Mouse (Mus musculus) adrenal gland, postnatal 4 days (tissue): ENCODE measurements around the gene Lmntd1. TPM values are rescaled to one million over a fixed set of nuclear protein-coding genes. Genes with fewer than 3 reads are reported as not detected.

Source experiments
- DNase-seq, 2 experiments: peaks; one replicate each; pipeline ENCODE4 v3.0.0; 2021 to 2022; ENCODE audit warnings: low spot score in 2 of 2, mixed read lengths in 2 of 2
- total RNA-seq, 2 experiments: library from RNA; stranded (reverse); gene quantifications; 2 replicates each; pipeline ENCODE4 v1.2.3; 2021

The Lmntd1 gene
- total RNA-seq, 2 experiments from 2014 or later, result 2.9 to 3.9 TPM

DNA sequence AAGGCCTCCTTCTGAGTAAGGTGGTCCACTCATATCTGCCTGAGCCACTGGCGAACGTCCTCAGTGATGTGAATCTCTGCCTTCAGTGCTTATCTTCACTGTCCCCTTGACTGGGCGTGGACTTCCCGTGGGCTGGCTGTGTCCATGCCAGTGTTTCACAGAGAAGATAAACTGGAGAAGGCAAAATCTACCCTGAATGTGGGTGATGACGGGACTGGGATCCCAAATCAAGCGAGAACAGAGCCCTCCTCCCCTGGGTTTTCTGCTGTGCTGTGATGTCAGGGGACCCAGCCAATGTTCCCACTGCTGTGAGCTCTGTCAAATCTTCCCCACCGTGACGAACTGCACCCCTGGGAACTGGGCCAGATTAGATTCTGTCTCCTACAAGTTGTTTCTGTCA, 46.8 kb downstream of the Lmntd1 start:
- no peak for DNase-seq

DNA sequence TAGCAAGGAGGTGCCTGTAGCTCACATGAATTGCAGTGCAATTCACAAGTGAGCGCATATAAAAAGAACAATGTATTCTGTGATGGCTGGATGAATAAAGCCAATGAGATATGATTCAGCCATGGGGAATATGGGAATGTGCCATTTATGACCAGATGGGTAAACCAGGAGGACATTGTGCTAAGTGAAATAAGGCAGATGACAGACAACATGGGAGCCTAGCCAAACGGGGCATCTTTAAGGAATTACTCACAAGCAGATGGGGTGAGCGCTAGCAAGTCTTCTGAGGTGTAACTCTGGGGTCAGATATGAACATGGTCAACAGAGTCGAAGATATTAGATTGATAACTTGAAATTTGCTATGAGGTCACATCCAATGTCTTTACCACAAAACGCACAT, 48.5 kb downstream of the Lmntd1 start:
- DNase-seq, result no peak

GRCm38 (mm10) chr6:145564671-145565070, 49.4 kb downstream of the Lmntd1 start:
- DNase-seq, result no peak

DNA sequence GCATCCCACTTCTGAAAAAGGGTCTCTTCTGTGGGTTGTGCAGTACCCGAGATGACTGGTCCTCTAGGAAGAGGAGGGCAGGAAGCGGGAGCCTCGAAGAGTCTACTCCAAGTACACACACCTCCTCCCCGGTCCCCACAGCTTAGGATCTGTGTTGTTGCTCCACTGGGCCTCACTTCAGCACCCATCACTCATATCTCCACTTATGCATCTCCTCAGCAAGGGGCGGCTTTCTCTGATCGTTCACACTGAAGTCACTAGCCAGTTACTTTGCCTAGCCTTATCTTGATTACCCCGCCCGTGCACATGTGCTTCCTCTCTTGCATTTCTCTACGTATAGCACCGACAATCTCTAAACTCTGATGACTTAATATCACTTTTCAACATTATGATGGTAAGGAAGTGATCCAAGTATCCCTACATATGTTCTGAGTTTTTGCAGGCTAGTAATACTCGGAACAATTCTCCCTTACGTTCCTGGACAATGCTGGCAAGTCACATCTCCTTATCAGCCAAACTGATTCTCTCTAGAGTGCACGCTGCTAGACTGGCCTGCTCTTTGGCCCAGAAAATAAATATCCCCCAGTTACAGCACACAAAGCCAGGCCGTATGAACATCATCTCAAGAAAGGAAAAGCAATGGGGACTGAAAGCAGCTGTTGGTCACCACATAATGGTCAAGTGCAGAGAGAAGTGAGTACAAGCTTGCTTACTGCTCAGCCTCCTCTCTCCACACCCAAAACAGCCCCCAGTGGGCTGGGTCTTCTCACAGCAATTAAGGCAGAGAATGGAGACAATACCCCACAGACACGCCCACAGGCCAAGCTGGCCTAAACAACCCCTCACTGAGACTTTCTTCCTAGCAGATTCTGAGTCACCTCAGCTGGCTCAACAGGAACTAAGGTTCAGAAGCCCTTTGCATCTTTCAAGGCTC, 56.8 kb downstream of the Lmntd1 start:
- DNase-seq, result no peak

DNA sequence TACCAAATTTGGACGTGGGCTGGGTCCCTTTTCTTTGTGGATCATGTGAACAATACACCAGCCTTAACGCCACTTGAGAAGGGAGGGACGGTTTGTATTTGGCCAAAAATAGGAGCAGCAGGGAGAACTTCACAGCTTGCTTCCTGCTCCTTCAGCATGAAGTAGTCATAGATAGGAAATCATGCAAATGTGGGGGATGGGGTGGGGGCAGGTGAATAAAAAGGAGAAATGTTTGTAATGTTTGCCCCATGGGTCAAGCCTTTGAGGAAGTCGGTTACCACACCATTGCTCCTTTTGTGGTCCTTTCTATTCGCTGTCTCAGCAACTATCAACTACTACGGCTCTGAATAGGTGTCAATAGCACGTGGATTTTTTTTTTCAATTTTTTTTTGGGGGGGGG, 60.9 kb downstream of the Lmntd1 start:
- no peak for DNase-seq

DNA sequence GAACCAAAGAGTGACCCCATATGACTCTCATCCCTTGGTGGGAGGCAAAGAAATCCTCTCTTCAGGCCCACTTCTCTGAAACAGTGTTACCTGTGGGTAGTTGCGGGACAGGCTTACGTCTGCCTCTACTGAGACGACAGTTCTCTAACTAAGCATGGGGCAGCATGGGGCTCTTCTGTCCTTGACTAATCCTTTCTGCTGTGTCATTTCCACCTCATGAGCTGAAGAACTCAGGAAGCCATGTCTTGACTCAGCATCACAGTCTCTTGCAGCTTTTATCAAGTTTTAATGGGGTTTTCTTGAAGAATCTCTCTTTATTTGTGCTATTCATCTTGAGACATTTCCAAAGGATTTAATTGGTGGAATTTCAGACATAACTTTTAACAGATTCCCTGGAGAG, 61.3 kb downstream of the Lmntd1 start:
- no peak for DNase-seq

GRCm38 (mm10) chr6:145550993-145551392, 63.1 kb downstream of the Lmntd1 start:
- DNase-seq, result no peak

DNA sequence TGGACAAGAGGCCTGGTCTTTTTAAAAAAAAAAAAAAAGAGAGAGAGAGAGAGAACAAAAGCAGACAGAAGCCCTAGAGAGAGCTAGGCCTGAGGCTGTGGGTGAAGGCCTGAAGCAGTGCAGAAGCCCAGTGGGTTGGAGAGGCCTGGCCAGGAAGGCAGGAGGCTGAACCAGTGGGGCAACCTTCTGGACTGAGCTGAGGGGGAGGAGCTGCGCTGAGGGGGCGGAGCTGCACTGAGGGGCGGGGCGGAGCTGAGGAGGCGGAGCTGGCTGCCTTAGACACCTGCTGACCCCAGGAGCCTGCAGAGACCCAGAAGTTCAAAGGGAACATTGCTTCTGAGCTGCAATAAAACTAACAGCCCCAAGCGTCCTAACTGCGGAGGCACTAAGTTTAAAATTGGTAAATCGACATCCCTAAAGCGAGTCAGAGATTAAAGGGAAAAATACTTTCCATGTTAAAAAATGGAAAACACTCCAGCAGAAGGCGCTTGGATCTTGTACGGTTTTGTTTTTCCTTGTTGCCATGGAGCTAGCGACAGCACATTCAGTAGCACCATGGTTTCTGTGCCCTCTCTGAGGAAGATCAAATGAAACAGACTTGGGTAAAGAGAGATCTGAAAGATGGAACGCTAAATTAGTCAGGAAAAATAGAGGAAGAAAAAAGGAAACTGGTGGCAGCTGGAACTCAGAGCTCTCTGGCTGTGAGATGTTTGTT, 68.0 kb downstream of the Lmntd1 start:
- DNase-seq, result no peak

DNA sequence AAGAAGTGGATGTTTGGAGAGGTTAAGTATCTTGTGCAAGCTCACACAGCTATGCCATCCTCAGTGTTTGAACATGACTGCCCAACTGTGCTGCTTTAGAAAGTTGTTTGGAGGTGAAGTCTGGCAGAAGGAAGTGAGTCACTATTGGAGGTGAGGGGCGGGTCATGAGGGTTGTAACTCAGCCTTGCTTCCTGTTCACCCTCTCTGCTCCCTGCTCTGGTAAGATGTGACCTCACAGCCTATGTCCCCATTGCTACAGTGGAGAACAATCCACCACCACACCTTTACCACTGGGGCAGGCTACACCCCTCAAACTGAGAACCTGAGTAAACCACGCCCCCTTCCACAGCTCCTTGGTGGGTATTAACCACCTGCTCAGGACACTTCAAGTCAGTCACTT, 69.3 kb downstream of the Lmntd1 start:
- no peak for DNase-seq

DNA sequence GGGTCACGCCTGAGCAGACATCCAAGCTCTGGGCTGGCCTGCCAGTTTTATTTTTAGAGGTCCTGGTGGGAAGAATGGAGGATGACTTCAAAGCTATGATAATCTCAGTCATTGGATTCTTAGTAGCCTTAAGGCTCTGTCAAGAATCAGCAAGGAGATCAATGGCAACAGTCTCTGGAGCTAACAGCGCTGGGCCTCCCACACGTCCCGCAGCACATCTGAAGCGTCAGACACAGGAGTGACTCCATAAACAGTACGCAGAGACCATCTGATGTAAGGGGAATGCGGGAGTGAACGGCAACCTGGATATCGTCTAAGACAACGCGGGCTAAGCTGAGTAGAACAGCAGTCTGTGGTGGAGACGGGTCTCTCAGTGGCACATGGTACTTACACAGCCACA, 69.8 kb downstream of the Lmntd1 start:
- no peak for DNase-seq

GRCm38 (mm10) chr6:145539568-145539859, 74.6 kb downstream of the Lmntd1 start:
- DNase-seq, result no peak

GRCm38 (mm10) chr6:145538787-145539567, 75.1 kb downstream of the Lmntd1 start:
- DNase-seq, result no peak

GRCm38 (mm10) chr6:145530464-145530863, 83.7 kb downstream of the Lmntd1 start:
- DNase-seq, result no peak

GRCm38 (mm10) chr6:145523337-145523736, 90.8 kb downstream of the Lmntd1 start:
- DNase-seq, result no peak

DNA sequence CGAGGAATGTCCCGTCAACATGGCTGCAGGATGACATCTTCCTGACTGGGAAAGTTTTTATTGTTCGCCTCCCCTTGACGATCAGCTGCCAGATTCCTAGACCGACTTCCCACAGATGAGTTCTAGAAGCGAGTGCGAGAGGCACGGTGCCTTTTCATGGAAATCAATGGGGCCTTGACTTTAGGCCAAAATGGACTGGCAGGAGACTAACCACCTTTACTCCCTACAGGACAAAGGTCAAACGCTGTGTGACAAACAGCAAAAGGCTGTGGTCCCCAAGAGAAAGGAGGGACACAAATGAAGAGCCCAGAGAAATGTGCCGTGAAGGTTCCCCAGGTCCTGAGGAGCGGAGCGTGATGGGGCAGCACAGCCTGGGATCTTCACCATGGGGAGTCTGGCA, 91.5 kb downstream of the Lmntd1 start:
- no peak for DNase-seq

- DNase-seq, result no peak
Measured at GRCm38 (mm10) chr6:145517002-145517401, 97.1 kb downstream of the Lmntd1 start.

- DNase-seq, result no peak
Measured at GRCm38 (mm10) chr6:145515859-145516581, 98.1 kb downstream of the Lmntd1 start.

DNA sequence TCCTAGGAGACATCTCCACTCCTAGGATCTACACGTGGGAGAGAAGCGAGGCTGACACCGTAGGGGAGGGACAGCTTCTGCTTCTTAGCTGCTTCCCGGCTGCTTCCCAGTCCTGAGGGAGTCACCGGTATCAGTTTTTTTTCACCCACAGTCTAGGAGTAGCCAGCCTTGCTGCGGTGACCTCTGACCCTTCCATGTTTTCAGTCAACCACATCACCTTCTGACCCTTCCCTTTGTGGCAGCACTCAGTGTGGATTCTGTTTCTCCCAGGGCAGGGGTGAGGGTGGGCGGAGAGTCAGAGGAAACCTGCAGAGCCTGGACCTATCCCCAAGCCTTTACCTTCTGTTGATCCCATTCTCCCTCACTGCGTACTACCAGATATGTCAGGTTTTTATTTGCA, 102.9 kb downstream of the Lmntd1 start:
- no peak for DNase-seq

- DNase-seq, result no peak
Measured at GRCm38 (mm10) chr6:145508828-145509227, 105.3 kb downstream of the Lmntd1 start.

- no peak for DNase-seq
Measured at GRCm38 (mm10) chr6:145501751-145502150, 112.4 kb downstream of the Lmntd1 start.
